16 mouse cellular contexts compared by ENCODE assay signal in the genomic region with DNA sequence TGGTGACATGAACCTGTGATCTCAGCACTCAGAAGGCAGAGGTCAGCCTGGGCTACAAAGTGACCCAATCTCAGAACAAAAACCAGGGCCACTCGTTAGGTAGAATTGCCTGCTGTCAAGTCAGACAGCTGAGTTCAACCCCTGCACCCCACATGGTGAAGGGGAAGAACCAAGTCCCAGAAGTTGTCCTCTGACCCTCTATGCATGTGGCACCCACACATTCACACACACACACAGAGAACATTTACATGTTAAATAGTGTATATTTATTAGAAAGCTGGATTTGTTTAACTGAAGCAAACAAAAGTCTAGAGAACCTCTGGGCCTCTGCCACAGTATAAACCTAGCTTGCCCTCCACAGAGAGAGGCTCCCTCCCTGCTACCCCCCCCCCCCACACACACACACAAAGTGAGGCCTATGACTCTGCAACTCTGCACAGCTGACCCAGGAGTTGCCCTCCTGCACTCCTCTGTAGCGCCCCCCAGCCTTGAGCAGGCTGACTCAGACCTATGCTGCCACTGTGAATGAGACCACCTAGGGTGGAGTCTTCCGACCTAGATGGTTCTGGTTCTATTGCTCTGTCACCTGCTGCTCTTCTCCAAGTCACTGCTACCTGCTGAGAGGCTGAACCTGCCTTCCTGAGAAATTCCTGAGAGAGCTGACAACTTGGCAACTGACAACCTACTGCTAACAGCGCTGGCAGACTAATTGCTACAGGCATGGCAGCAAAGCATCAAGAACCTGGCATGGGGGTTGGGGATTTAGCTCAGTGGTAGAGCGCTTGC. TPM values are rescaled to one million over a fixed set of nuclear protein-coding genes. Genes with fewer than 3 reads are reported as not detected.
DNase-seq lines count a peak whose midpoint lies in the region; ATAC-seq and TF ChIP-seq lines count a peak whose summit lies in the region.
"Had no signal": no experiment of that assay in that cellular context is flagged by ENCODE, and none has a peak within 500 bp of the region (broad histone marks: within the 10 kb centered on the region; RNA-seq: fewer than 3 reads in every experiment).

No protein-coding gene starts in this region.

- TF ChIP-seq CTCF in intestine, postnatal 0 days (IDR thresholded peaks at IDR 0.05; ENCODE audit: low read depth) = no peak

- H3K9me3 ChIP-seq in heart, embryonic 16.5 days (replicated peaks; ENCODE audit: control insufficient read depth, low read length) = peaks cover 3% of the 10 kb centered on the region; the same call in 1 of the 2 replicates
- H3K9me3 ChIP-seq in intestine, postnatal 0 days (ENCODE audit: control insufficient read depth) = no peaks in the 10 kb centered on the region
- H3K9me3 ChIP-seq: limb, embryonic 13.5 days had no signal

- no peak for DNase-seq in heart, postnatal 4 days
- peak; percentile 35 for DNase-seq in thymus, postnatal 4 days
- DNase-seq in thymus, postnatal 0 days (ENCODE audit: low spot score) = no peak
- no peak for DNase-seq in layer of hippocampus, adult 8-10 months (ENCODE audit: low spot score in 2 of 2)
- DNase-seq: heart, adult 18-20 months; kidney, adult 2 months; kidney, postnatal 36 days; right cerebral cortex, adult 18-20 months; spleen, adult 18-20 months; thymus, postnatal 25 days had no signal

- H3K36me3 ChIP-seq in heart, embryonic 16.5 days (ENCODE audit: control insufficient read depth, insufficient read depth) = no peaks in the 10 kb centered on the region
- no peaks in the 10 kb centered on the region for H3K36me3 ChIP-seq in intestine, postnatal 0 days (ENCODE audit: control insufficient read depth, insufficient read depth)
- H3K36me3 ChIP-seq: hindbrain, embryonic 13.5 days; limb, embryonic 13.5 days had no signal

- H3K4me2 ChIP-seq in heart, embryonic 16.5 days (ENCODE audit: low read depth, low read length) = no peak overlapping the region
- no peak overlapping the region for H3K4me2 ChIP-seq in intestine, postnatal 0 days (replicated peaks; ENCODE audit: low read depth)
- H3K4me2 ChIP-seq: hindbrain, embryonic 13.5 days; limb, embryonic 13.5 days had no signal

- no peak for ATAC-seq in heart, embryonic 16.5 days (replicated peaks; ENCODE audit: extremely low read depth, insufficient read depth, low FRiP score)
- peak; percentile 6; the same call in 1 of the 2 replicates for ATAC-seq in intestine, postnatal 0 days
- no peak for ATAC-seq in CD4-positive, CD25-positive, alpha-beta regulatory T cell, adult 4 months

- 72% methylated on average over 5 of the region's 5 CpGs for WGBS in heart, embryonic 16.5 days
- 73% methylated on average over 5 of the region's 5 CpGs for WGBS in intestine, postnatal 0 days

- H3K9ac ChIP-seq in heart, embryonic 16.5 days (ENCODE audit: low read length) = peak overlapping the region; percentile 11; the same call in 1 of the 2 replicates
- no peak overlapping the region for H3K9ac ChIP-seq in intestine, postnatal 0 days (ENCODE audit: low read depth, low read length)
- H3K9ac ChIP-seq: hindbrain, embryonic 13.5 days; limb, embryonic 13.5 days had no signal

- no peak overlapping the region for H3K4me3 ChIP-seq in heart, embryonic 16.5 days (ENCODE audit: low read length)
- H3K4me3 ChIP-seq in intestine, postnatal 0 days (ENCODE audit: low read depth, low read length) = no peak overlapping the region
- H3K4me3 ChIP-seq: erythroblast, embryonic 14.5 days; hindbrain, embryonic 13.5 days; limb, embryonic 13.5 days had no signal

- H3K27me3 ChIP-seq in heart, embryonic 16.5 days (ENCODE audit: control insufficient read depth, insufficient read depth, low read length) = no peaks in the 10 kb centered on the region
- no peaks in the 10 kb centered on the region for H3K27me3 ChIP-seq in intestine, postnatal 0 days (replicated peaks; ENCODE audit: control insufficient read depth, insufficient read depth, low read length)
- H3K27me3 ChIP-seq: hindbrain, embryonic 13.5 days; limb, embryonic 13.5 days had no signal

- peaks cover 8% of the 10 kb centered on the region for H3K4me1 ChIP-seq in heart, embryonic 16.5 days (ENCODE audit: control insufficient read depth, insufficient read depth, low read length)
- H3K4me1 ChIP-seq in intestine, postnatal 0 days (replicated peaks; ENCODE audit: control insufficient read depth, insufficient read depth, low read length) = no peaks in the 10 kb centered on the region
- H3K4me1 ChIP-seq: hindbrain, embryonic 13.5 days had no signal

- no peak overlapping the region for H3K27ac ChIP-seq in heart, embryonic 16.5 days (ENCODE audit: low read length)
- H3K27ac ChIP-seq in intestine, postnatal 0 days (ENCODE audit: low read depth, low read length) = no peak overlapping the region
- H3K27ac ChIP-seq: hindbrain, embryonic 13.5 days; limb, embryonic 13.5 days had no signal

RNA-seq across cellular contexts. Expression of a gene that starts 52.1 kb away (rescaled TPM):
- polyA plus RNA-seq in heart, embryonic 16.5 days (2015; fragmentation: Nextera tagmentation; extraction: Ambion mirVana) = 60.9 and 62.6 TPM in 2 replicates
- 10 to 100 TPM; 39.7 to 42.5 TPM for total RNA-seq in heart, postnatal 4 days (2021)
- 18.1 and 19.0 TPM in 2 replicates for polyA plus RNA-seq in thymus, postnatal 0 days (2015; fragmentation: Nextera tagmentation; extraction: Ambion mirVana)
- 34.6 and 36.9 TPM in 2 replicates for polyA plus RNA-seq in intestine, postnatal 0 days (2015; fragmentation: Nextera tagmentation; extraction: Ambion mirVana)
- 1 to 10 TPM; 1.1 to 1.9 TPM for polyA plus RNA-seq in CD4-positive, CD25-positive, alpha-beta regulatory T cell, adult 4 months (2017; shearing (Covaris generic))
- 10 to 100 TPM in 1 of 4 experiments, 1 to 10 TPM in 3; 4.9 to 11.0 (median 7.3) TPM for total RNA-seq in layer of hippocampus, adult 8-10 months (2022)

RNA-seq across cellular contexts. Expression of a gene that starts 53.7 kb away (rescaled TPM):
- polyA plus RNA-seq in heart, embryonic 16.5 days (2015; fragmentation: Nextera tagmentation; extraction: Ambion mirVana) = 119 and 134 TPM in 2 replicates
- 100 to 1,000 TPM in 1 of 2 experiments, 10 to 100 TPM in 1; 97.8 to 105 TPM for total RNA-seq in heart, postnatal 4 days (2021)
- 88.3 and 93.1 TPM in 2 replicates for polyA plus RNA-seq in thymus, postnatal 0 days (2015; fragmentation: Nextera tagmentation; extraction: Ambion mirVana)
- polyA plus RNA-seq in intestine, postnatal 0 days (2015; fragmentation: Nextera tagmentation; extraction: Ambion mirVana) = 56.4 and 57.8 TPM in 2 replicates
- 10 to 100 TPM; 24.3 to 30.7 TPM for polyA plus RNA-seq in CD4-positive, CD25-positive, alpha-beta regulatory T cell, adult 4 months (2017; shearing (Covaris generic))
- 100 to 1,000 TPM; 124 to 142 (median 137) TPM for total RNA-seq in layer of hippocampus, adult 8-10 months (2022)
